Mouse (Mus musculus) midbrain, embryonic 11.5 days (tissue): ENCODE data around the gene Zfp365. TPM values are rescaled to one million over a fixed set of nuclear protein-coding genes. Genes with fewer than 3 reads are reported as not detected.

Experiments
- ATAC-seq: fragments of 200-750 bp; cut with Nextera tagmentation; 2 replicates; pipeline ENCODE4 v1.8.0; 2017; ENCODE audit warnings: moderate TSS enrichment, moderate library complexity; ENCODE audit not compliant: low FRiP score
- DNase-seq: peaks from one replicate; pipeline ENCODE4 v3.0.0; 2015; ENCODE audit warnings: low spot score; ENCODE audit errors: missing footprints
- H3K27ac ChIP-seq: fragments of 300-500 bp; sonication (generic); 2 replicates; pipeline ENCODE4 v1.5.1; 2014; ENCODE audit warnings: low read depth, low read length
- H3K27me3 ChIP-seq: fragments of 300-500 bp; sonication (generic); 2 replicates; pipeline ENCODE4 v1.6.1; 2014; ENCODE audit warnings: mild to moderate bottlenecking, low read length, moderate library complexity, mixed read lengths; ENCODE audit not compliant: control insufficient read depth, insufficient read depth
- H3K36me3 ChIP-seq: fragments of 300-500 bp; sonication (generic); 2 replicates; pipeline ENCODE4 v1.6.1; 2014; ENCODE audit warnings: mild to moderate bottlenecking, low read length, moderate library complexity, mixed read lengths; ENCODE audit not compliant: control insufficient read depth, insufficient read depth
- H3K4me1 ChIP-seq: fragments of 300-500 bp; sonication (generic); 2 replicates; pipeline ENCODE4 v1.6.1; 2014; ENCODE audit warnings: low read length; ENCODE audit not compliant: control insufficient read depth, insufficient read depth
- H3K4me2 ChIP-seq: fragments of 300-500 bp; sonication (generic); 2 replicates; pipeline ENCODE4 v1.6.1; 2014; ENCODE audit warnings: mild to moderate bottlenecking, moderate library complexity
- H3K4me3 ChIP-seq: fragments of 300-500 bp; sonication (generic); 2 replicates; pipeline ENCODE4 v1.5.1; 2014; ENCODE audit warnings: low read depth, low read length
- H3K9ac ChIP-seq: fragments of 300-500 bp; sonication (generic); 2 replicates; pipeline ENCODE4 v1.6.1; 2014; ENCODE audit warnings: low read length
- H3K9me3 ChIP-seq: fragments of 300-500 bp; sonication (generic); 2 replicates; pipeline ENCODE4 v1.6.1; 2016; ENCODE audit warnings: low read length; ENCODE audit not compliant: control insufficient read depth
- WGBS: fragments of 180-500 bp; shearing (Covaris S2); extraction: QIAGEN DNeasy Blood & Tissue Kit; methylation state at CpG from one replicate; pipeline ENCODE4 v1.1.7; 2014; 5-methylcytosine and 5-hydroxymethylcytosine counted together
- polyA plus RNA-seq: library from polyadenylated mRNA; unstranded; fragments of >200 nt; fragmentation: Nextera tagmentation; extraction: Ambion mirVana; gene quantifications from 2 replicates; pipeline ENCODE4 v1.2.1, GENCODE M21; 2014

The Zfp365 gene
- polyA plus RNA-seq, 1 experiment from 2014 or later, result 1.8 TPM

DNA sequence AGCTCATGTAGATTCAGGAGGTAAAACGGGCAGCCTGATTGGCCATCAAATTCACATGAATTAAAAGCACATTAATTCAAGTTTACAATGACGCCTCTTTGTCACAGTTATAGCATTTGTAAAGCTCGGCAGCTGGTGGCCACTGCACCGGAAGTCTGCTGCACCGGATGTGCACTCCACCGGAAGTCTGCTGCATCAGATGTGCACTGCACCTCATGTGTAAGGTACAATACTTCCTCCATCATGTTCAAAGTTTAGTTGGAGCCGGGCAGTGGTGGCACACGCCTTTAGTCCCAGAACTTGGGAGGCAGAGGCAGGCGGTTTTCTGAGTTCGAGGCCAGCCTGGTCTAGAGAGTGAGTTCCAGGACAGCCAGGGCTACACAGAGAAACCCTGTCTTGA, 70.9 kb downstream of the Zfp365 start:
- Histone ChIP-seq H3K36me3 (no peaks in the 10 kb centered on the region), H3K4me1 (no peaks in the 10 kb centered on the region), H3K4me3 (no peak overlapping the region), H3K9me3 (no peaks in the 10 kb centered on the region), H3K4me2 (no peak overlapping the region), H3K27ac (no peak overlapping the region), H3K9ac (no peak overlapping the region), H3K27me3 (no peaks in the 10 kb centered on the region)
- DNase-seq, result no peak
- no peak for ATAC-seq
- 89% methylated on average over 10 of the region's 10 CpGs for WGBS

DNA sequence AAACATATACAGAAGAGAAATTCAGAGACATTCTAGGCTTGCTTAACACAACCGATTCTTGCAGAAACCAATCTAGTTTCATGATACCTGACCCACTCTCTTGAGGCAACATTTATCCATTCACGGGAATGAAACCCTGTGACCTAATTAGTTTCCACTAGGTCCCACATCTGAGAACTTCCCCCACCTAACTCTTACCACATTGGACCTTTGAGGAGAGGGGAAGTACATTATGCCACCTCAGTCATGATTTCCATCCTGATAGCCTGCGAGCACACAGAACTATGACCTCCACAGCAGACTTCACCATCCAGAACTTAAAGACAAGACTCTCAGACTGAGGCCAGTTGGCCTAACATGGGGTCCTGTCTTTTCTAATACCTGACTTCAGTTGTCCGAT, 71.7 kb downstream of the Zfp365 start:
- H3K36me3 ChIP-seq, result no peaks in the 10 kb centered on the region
- H3K27me3 ChIP-seq, result no peaks in the 10 kb centered on the region
- H3K27ac ChIP-seq, result no peak overlapping the region
- ATAC-seq, result no peak
- H3K4me3 ChIP-seq, result no peak overlapping the region
- H3K9me3 ChIP-seq, result no peaks in the 10 kb centered on the region
- H3K4me2 ChIP-seq, result no peak overlapping the region
- no peak for DNase-seq
- WGBS, result 92% methylated on average over 4 of the region's 4 CpGs
- H3K4me1 ChIP-seq, result no peaks in the 10 kb centered on the region
- no peak overlapping the region for H3K9ac ChIP-seq

GRCm38 (mm10) chr10:67839156-67839555, 73.3 kb downstream of the Zfp365 start:
- no peaks in the 10 kb centered on the region for H3K36me3 ChIP-seq
- H3K4me3 ChIP-seq, result no peak overlapping the region
- H3K27me3 ChIP-seq, result no peaks in the 10 kb centered on the region
- no peaks in the 10 kb centered on the region for H3K4me1 ChIP-seq
- no peak overlapping the region for H3K27ac ChIP-seq
- no peak overlapping the region for H3K4me2 ChIP-seq
- ATAC-seq (no peak), DNase-seq (no peak)
- no peaks in the 10 kb centered on the region for H3K9me3 ChIP-seq
- WGBS, result 87% methylated on average over 3 of the region's 3 CpGs
- no peak overlapping the region for H3K9ac ChIP-seq

DNA sequence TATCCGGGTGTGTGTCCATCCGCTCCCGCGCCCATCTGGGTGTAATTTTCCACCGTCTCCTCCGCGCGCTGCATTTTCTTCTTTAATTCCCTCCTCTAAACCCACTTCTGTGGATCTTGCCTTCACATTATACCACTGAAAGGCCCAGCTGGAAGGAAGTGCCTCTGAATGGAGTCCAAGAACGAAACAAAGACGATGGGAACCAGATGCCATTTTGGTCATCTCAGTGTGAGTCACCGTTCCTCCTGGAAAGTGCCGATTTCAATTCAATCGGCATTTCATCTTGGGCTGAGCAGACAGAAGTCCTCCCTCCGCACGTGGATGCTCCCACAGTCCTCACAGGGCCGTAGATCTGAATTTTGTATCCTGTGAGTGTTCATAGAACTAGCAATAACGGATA, 76.0 kb downstream of the Zfp365 start:
- H3K4me2 ChIP-seq, result no peak overlapping the region
- DNase-seq (no peak), ATAC-seq (no peak)
- H3K36me3 ChIP-seq, result no peaks in the 10 kb centered on the region
- H3K27me3 ChIP-seq, result no peaks in the 10 kb centered on the region
- no peaks in the 10 kb centered on the region for H3K9me3 ChIP-seq
- H3K27ac ChIP-seq, result no peak overlapping the region
- 90% methylated on average over 17 of the region's 17 CpGs for WGBS
- no peaks in the 10 kb centered on the region for H3K4me1 ChIP-seq
- H3K9ac ChIP-seq, result no peak overlapping the region
- no peak overlapping the region for H3K4me3 ChIP-seq

Other genes starting within 250 kb of the Zfp365 start
- gene Rtkn2, start 66.9 kb upstream of the Zfp365 start, polyA plus RNA-seq, result 19.9 and 23.2 TPM in 2 replicates